Mouse (Mus musculus): ENCODE data around the gene Wdtc1.

- TF ChIP-seq MAFK (IDR thresholded peaks at IDR 0.05; ENCODE audit: insufficient read depth, low read depth, low read length) (no peak), CHD2 (IDR thresholded peaks at IDR 0.05; ENCODE audit: low read depth, low read length) (no peak), HCFC1 (IDR thresholded peaks at IDR 0.05; ENCODE audit: borderline replicate concordance, insufficient read depth, low read length) (no peak), ZNF384 (IDR thresholded peaks at IDR 0.05; ENCODE audit: low read depth, low read length) (no peak)
These were observed 9.2 kb downstream of the Wdtc1 start for GRCm38 (mm10) chr4:133344112-133344511.
